Mouse (Mus musculus) lung, postnatal 0 days (tissue): ENCODE data around the gene Scrn2.

Source experiments
- CTCF ChIP-seq: IDR thresholded peaks from 2 replicates; pipeline ENCODE4 v1.5.1; 2016; ENCODE audit warnings: antibody characterized with exemption, mild to moderate bottlenecking
- EP300 ChIP-seq: IDR thresholded peaks from 2 replicates; pipeline ENCODE4 v1.6.1; 2016; ENCODE audit warnings: antibody characterized with exemption, mild to moderate bottlenecking, control low read depth

GRCm38 (mm10) chr11:97074235-97074634, 44.5 kb downstream of the Scrn2 start:
- TF ChIP-seq CTCF (no peak), EP300 (no peak)
